Mouse (Mus musculus): ENCODE results near the gene Ctsz.

Ctsz gene

GRCm38 (mm10) chr2:174396643-174397042 is 42.2 kb downstream of the Ctsz start:
- no peak for DNase-seq (ENCODE audit: low spot score in 2 of 2)

- no peak for DNase-seq (ENCODE audit: low spot score in 2 of 2)
Observed at GRCm38 (mm10) chr2:174393383-174393782, 45.5 kb downstream of the Ctsz start.

DNA sequence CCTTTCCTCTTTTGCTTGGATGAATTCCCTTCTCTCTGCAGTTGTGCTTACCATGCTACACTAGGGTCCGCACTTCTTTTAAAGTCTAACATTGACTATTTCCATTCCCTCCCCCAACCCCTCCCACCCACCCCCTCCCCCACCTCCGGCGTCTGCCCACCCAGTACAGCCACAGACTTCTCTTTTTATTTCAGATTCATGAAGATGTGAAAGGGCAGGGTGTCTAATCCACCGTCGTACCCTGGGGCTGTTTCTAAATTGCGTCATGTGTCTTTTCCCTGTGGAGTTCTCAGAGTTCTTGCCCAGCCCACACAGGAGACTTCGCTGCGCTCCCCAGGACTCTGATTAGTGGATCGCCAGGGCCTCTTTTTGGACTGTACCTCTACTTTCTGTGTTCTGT is 46.3 kb downstream of the Ctsz start:
- DNase-seq (ENCODE audit: low spot score in 2 of 2), result no peak

DNA sequence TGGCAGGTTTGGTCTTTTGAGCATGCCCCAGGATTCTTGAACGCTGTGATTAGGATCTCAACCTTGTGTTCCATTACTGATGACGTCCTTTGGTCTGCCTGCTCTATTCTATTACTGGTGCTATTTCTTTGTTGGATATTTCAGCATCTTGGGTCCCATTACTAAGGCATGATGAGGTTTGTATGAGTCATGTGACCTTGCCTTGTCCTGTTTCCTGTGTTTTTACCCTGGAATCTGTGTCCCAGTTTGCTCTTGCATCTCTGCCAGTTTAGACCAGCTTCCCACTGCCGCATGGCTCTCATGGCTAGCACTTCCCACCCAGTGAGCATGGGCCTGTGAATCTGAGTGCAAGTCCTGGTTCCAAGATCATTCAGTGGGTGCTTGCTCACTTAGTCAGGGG is 46.9 kb downstream of the Ctsz start:
- DNase-seq (ENCODE audit: low spot score in 2 of 2), result no peak

GRCm38 (mm10) chr2:174381021-174381420 is 57.8 kb downstream of the Ctsz start:
- no peak for DNase-seq (ENCODE audit: low spot score in 2 of 2)

Data from right cerebral cortex, adult 2 months (tissue).